Mouse (Mus musculus) intestine, embryonic 16.5 days (tissue): ENCODE measurements around the gene Slc17a9. TPM values are rescaled to one million over a fixed set of nuclear protein-coding genes. Genes with fewer than 3 reads are reported as not detected.

Source experiments
- ATAC-seq: fragments of 200-750 bp; cut with Nextera tagmentation; 2 replicates; pipeline ENCODE4 v1.8.0; 2017; ENCODE audit warnings: moderate TSS enrichment, moderate library complexity
- H3K27ac ChIP-seq: fragments of 300-500 bp; sonication (generic); 2 replicates; pipeline ENCODE4 v1.5.1; 2014; ENCODE audit warnings: mild to moderate bottlenecking, low read length
- H3K27me3 ChIP-seq: fragments of 300-500 bp; sonication (generic); replicated peaks from 2 replicates; pipeline ENCODE4 v1.6.1; 2014; ENCODE audit warnings: low read length, control low read depth, mixed read lengths; ENCODE audit not compliant: control insufficient read depth, insufficient read depth
- H3K36me3 ChIP-seq: fragments of 300-500 bp; sonication (generic); 2 replicates; pipeline ENCODE4 v1.6.1; 2014; ENCODE audit warnings: low read length, control low read depth; ENCODE audit not compliant: control insufficient read depth, insufficient read depth
- H3K4me1 ChIP-seq: fragments of 300-500 bp; sonication (generic); 2 replicates; pipeline ENCODE4 v1.6.1; 2014; ENCODE audit warnings: low read length, control low read depth, mixed read lengths; ENCODE audit not compliant: control insufficient read depth, insufficient read depth
- H3K4me2 ChIP-seq: fragments of 300-500 bp; sonication (generic); 2 replicates; pipeline ENCODE4 v1.6.1; 2014; ENCODE audit warnings: low read depth, low read length, control low read depth
- H3K4me3 ChIP-seq: fragments of 300-500 bp; sonication (generic); 2 replicates; pipeline ENCODE4 v1.5.1; 2014; ENCODE audit warnings: mild to moderate bottlenecking, low read length
- H3K9ac ChIP-seq: fragments of 300-500 bp; sonication (generic); 2 replicates; pipeline ENCODE4 v1.6.1; 2014; ENCODE audit warnings: low read depth, low read length
- H3K9me3 ChIP-seq: fragments of 300-500 bp; sonication (generic); 2 replicates; pipeline ENCODE4 v1.6.1; 2016; ENCODE audit warnings: low read length, control low read depth; ENCODE audit not compliant: control insufficient read depth
- WGBS: fragments of 180-500 bp; shearing (Covaris S2); extraction: QIAGEN DNeasy Blood & Tissue Kit; methylation state at CpG from one replicate; pipeline ENCODE4 v1.1.7; 2014; 5-methylcytosine and 5-hydroxymethylcytosine counted together
- polyA plus RNA-seq: library from polyadenylated mRNA; unstranded; fragments of >200 nt; fragmentation: Nextera tagmentation; extraction: Ambion mirVana; gene quantifications from 2 replicates; pipeline ENCODE4 v1.2.1, GENCODE M21; 2015

Gene Slc17a9
- polyA plus RNA-seq, 1 experiment from 2014 or later, result 5.4 TPM

DNA sequence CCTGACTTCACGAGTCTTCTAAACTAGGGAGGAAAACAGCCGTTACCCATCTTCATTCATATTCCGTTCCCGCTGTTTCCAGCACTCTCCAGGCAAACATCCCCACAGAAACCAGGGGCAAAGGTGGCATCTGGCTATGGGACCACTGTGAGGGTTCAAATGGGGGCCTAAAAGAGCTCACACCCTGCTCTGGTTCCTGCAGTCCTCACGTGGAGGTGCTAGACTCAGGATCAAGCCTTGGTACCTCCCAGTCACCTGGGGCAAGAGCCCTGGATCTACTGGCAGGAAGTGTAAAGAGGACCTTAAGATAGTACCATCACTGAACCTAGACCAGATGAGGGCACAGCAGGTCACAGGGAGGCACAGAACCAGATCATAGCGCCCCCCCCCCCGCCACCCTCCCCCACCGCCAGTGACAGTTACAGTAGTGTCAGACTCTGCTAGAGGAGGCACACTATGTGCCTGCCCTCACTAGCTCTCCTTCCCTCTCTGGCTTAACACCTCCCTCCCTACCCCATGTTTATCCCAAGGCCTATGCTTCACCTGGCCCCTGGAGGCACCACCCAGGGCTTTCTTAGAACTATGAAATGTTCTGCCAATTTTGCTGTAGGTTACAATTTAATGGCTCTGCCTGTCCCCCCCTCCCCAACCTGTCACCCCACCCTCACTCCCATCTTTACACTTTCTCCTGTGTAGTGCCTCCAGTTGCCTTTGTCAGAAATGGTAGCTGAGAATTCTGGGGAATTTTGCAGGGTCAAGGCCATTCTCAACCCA is 980 bp downstream of the Slc17a9 start:
- 26% methylated on average over 8 of the region's 8 CpGs for WGBS
- ATAC-seq, result 0 out of 2 replicates have a peak, but pooled peaks have one; percentile 16
- H3K27me3 ChIP-seq, result no peaks in the 10 kb centered on the region
- peak overlapping the region; percentile 46; the same call in 1 of the 2 replicates for H3K4me2 ChIP-seq
- peaks cover 11% of the 10 kb centered on the region for H3K4me1 ChIP-seq
- peaks cover 10% of the 10 kb centered on the region for H3K36me3 ChIP-seq
- H3K9me3 ChIP-seq, result no peaks in the 10 kb centered on the region
- H3K9ac ChIP-seq, result peak overlapping the region; percentile 53; the same call in 1 of the 2 replicates
- H3K27ac ChIP-seq, result no peak overlapping the region
- peak overlapping the region; percentile 28 for H3K4me3 ChIP-seq

DNA sequence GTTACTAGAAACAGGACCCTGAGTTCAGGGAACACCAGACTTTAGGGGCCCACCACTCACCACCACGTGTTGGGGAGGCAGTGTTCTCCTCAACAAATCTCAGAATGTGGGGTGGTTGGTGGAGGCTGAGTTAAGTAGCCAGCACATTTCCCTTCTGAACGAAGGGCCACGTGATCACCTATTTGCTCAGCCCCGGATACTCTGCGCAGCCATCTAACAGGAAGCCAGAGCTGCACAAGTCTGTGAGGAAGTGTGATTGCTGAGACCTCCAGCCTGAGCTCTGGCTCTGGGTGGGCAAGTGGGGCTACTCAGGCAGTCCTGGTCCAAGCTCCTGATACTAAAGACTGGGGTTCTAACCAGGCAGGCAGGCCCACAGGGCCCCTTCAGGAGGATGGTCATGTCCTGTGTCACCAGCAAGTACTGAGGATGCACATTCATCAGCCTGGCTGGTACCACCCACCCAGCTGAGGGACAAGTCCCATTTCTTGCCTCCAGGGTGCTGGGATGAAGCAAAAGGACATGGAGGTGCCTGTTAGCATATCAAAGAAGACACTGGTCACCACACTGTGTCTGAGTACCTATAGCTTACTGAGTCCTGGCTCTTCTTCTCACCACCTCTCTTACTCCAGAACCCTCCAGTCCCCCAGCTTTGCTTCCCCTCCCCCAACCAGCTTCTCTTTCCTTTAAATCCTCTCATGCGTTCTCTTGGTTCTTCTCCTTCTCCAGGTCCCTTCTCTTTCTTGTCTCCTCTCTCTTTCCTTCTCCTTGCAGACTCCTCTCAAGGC is 1.8 kb downstream of the Slc17a9 start:
- peaks cover 13% of the 10 kb centered on the region for H3K4me1 ChIP-seq
- H3K9ac ChIP-seq, result no peak overlapping the region
- no peak overlapping the region for H3K27ac ChIP-seq
- ATAC-seq, result no peak
- H3K4me3 ChIP-seq, result no peak overlapping the region
- H3K9me3 ChIP-seq, result no peaks in the 10 kb centered on the region
- H3K27me3 ChIP-seq, result no peaks in the 10 kb centered on the region
- H3K4me2 ChIP-seq, result no peak overlapping the region
- WGBS, result 63% methylated on average over 6 of the region's 6 CpGs
- peaks cover 6% of the 10 kb centered on the region for H3K36me3 ChIP-seq

DNA sequence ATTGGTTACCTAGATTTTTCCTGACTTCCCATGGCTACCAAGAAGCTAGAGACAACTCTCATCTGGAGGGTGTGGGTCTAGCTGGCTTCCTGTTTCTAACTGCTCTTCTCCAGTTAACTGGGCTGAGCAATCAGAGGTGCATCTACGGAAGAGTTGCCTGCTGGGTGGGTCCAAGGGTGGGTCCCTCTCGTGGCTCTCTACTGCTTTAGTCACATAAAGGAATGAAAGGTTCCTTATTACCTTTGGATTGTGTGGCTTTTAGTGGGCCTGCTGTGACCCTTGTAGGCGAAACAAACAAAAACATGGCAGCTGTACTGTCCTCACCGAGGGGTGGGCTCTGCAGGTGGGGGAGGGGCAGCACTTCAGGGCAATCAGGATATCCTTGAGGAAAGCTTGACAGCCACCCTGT is 2.6 kb downstream of the Slc17a9 start:
- ATAC-seq, result no peak
- H3K4me1 ChIP-seq, result peaks cover 16% of the 10 kb centered on the region
- H3K27ac ChIP-seq, result no peak overlapping the region
- H3K4me2 ChIP-seq, result no peak overlapping the region
- peaks cover 3% of the 10 kb centered on the region; the same call in 1 of the 2 replicates for H3K36me3 ChIP-seq
- no peaks in the 10 kb centered on the region for H3K9me3 ChIP-seq
- no peak overlapping the region for H3K9ac ChIP-seq
- no peak overlapping the region for H3K4me3 ChIP-seq
- 53% methylated on average over 4 of the region's 4 CpGs for WGBS
- 0 out of 2 replicates have a peak, but pooled peaks cover under 1% of the 10 kb centered on the region for H3K27me3 ChIP-seq

DNA sequence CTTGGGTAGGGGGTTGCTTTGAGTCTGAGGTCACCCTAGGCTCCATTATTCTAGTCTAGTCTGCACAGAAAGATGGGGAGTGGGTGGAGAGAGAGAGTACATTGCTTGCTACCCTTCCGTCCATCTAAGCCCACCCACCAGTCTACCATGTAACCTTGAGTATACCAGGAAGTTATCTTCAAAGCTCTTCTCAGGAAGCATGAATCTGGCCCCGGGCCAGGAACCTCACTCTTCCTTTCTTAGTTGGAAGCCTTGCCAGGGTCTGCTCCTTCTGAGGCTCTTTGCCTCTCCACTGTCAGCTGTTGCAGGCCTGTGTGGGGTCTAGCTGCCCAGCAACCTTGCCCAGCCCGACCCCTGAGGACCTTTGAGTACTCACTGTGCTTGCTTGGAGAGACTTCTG is 6.0 kb downstream of the Slc17a9 start:
- no peak for ATAC-seq
- Histone ChIP-seq H3K4me2 (no peak overlapping the region), H3K4me3 (no peak overlapping the region), H3K27me3 (0 out of 2 replicates have a peak, but pooled peaks cover 3% of the 10 kb centered on the region), H3K4me1 (0 out of 2 replicates have a peak, but pooled peaks cover 6% of the 10 kb centered on the region), H3K36me3 (no peaks in the 10 kb centered on the region), H3K9ac (no peak overlapping the region), H3K27ac (no peak overlapping the region), H3K9me3 (no peaks in the 10 kb centered on the region)
- 62% methylated on average over 3 of the region's 3 CpGs for WGBS

DNA sequence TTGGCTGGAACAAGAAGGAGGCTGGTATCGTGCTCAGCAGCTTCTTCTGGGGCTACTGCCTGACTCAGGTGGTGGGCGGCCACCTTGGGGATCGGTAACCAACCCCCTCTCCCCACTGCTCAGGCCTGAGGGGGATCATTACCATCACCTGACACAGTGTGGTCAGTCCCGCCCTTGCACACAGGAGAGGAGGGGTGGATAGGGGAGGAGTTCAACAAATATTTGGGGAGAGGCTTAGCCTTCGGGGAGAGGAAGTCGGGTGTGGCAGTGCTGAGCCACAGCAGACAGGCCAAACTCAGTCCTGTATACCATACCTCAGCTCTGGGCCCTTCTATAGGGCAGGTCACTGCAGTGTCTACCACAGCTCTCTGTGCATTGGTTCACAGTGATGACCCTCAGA is 6.9 kb downstream of the Slc17a9 start:
- Histone ChIP-seq H3K9ac (no peak overlapping the region), H3K27ac (no peak overlapping the region), H3K4me2 (no peak overlapping the region), H3K4me3 (no peak overlapping the region), H3K9me3 (no peaks in the 10 kb centered on the region), H3K36me3 (no peaks in the 10 kb centered on the region), H3K27me3 (0 out of 2 replicates have a peak, but pooled peaks cover 3% of the 10 kb centered on the region), H3K4me1 (0 out of 2 replicates have a peak, but pooled peaks cover 6% of the 10 kb centered on the region)
- WGBS, result 48% methylated on average over 6 of the region's 6 CpGs
- no peak for ATAC-seq

DNA sequence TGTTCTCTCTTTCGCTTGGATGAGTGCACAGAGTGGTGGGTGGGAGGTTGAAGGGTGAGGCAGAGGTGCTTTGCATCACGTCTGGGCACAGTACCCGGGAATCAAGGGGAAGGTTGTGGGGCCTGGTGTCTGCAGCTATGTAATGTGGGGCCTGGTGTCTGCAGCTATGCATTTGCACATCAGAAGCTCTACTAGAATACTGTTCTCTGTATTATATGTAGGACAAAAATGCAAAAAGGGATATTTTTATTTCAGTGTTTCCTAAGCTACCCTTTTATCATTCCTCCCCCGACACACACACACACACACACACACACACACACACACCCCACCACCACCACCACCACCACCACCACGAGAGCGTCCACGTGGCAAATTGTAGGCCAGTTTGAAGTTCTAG is 10.2 kb downstream of the Slc17a9 start:
- H3K9me3 ChIP-seq, result no peaks in the 10 kb centered on the region
- no peak overlapping the region for H3K4me3 ChIP-seq
- H3K36me3 ChIP-seq, result no peaks in the 10 kb centered on the region
- 79% methylated on average over 7 of the region's 7 CpGs for WGBS
- no peak overlapping the region for H3K9ac ChIP-seq
- no peak for ATAC-seq
- H3K27ac ChIP-seq, result no peak overlapping the region
- no peak overlapping the region for H3K4me2 ChIP-seq
- H3K27me3 ChIP-seq, result 0 out of 2 replicates have a peak, but pooled peaks cover 3% of the 10 kb centered on the region
- H3K4me1 ChIP-seq, result 0 out of 2 replicates have a peak, but pooled peaks cover 6% of the 10 kb centered on the region

DNA sequence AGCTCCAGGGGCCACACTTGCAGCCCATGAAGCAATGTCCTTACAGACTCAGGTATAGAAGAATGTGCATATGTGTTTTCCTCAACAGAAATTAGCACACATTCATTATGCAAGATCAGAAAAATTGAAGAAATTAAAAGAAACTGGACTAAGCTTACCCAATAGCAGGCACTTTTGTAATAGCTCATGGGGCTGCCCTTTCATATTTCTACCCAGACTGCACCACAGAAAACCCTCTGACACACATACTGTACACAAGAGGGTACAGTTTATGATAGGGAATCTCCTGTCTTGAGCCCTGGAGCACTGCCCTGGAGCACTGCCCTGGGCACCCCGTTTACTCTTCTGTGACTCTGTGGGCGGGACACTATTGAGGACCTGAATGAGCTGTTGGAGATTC is 12.9 kb downstream of the Slc17a9 start:
- no peaks in the 10 kb centered on the region for H3K36me3 ChIP-seq
- no peak overlapping the region for H3K4me2 ChIP-seq
- no peaks in the 10 kb centered on the region for H3K27me3 ChIP-seq
- WGBS, result 75% methylated on average over 2 of the region's 2 CpGs
- no peak overlapping the region for H3K4me3 ChIP-seq
- ATAC-seq, result no peak
- no peaks in the 10 kb centered on the region for H3K9me3 ChIP-seq
- no peak overlapping the region for H3K27ac ChIP-seq
- H3K4me1 ChIP-seq, result no peaks in the 10 kb centered on the region
- no peak overlapping the region for H3K9ac ChIP-seq

DNA sequence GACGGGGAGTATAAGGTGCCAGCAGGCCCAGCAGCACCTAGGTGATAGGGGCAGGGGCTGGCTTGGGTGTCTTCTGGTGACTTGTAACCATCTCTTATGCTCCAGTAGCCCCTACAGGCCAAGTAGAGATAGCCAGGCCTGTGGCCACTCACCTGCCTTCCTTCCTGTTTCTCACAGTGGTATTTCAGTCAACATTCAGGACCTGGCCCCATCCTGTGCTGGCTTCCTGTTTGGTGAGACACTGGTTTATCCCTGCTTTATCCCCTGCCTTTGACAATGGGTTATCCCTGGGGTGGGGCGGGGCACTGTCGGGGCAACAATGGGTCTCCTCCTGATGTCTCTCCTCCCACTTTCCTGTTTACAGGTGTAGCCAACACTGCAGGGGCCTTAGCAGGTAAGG is 15.3 kb downstream of the Slc17a9 start:
- Histone ChIP-seq H3K4me1 (no peaks in the 10 kb centered on the region), H3K36me3 (no peaks in the 10 kb centered on the region), H3K9me3 (no peaks in the 10 kb centered on the region), H3K9ac (no peak overlapping the region), H3K27ac (no peak overlapping the region), H3K4me3 (no peak overlapping the region), H3K4me2 (no peak overlapping the region), H3K27me3 (no peaks in the 10 kb centered on the region)
- 24% methylated on average over 3 of the region's 3 CpGs for WGBS
- no peak for ATAC-seq

DNA sequence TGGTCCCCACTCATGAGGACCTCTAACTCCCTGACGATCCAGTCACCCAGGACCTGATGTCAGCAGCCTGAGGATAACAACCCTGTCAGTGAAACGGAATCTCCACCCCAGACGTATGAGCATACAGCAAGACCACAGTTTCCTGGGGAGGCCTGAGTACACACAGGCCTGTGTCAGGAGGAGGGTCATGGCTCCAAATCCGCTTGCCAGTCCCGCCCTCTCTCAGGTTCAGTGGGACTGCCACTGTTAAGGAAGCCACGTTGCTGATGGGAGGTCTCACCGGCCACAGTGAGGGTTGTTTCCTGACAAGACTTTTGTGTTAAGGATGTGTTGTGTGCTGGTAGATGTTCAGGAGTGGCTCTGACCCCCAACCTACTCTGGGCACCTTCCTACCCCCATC is 16.4 kb downstream of the Slc17a9 start:
- Histone ChIP-seq H3K4me3 (no peak overlapping the region), H3K9me3 (no peaks in the 10 kb centered on the region), H3K27me3 (no peaks in the 10 kb centered on the region), H3K4me1 (no peaks in the 10 kb centered on the region), H3K9ac (no peak overlapping the region), H3K36me3 (no peaks in the 10 kb centered on the region), H3K27ac (no peak overlapping the region), H3K4me2 (no peak overlapping the region)
- no peak for ATAC-seq
- WGBS, result 62% methylated on average over 7 of the region's 7 CpGs
